Mouse (Mus musculus): ENCODE data around the gene Arhgap27. TPM values are rescaled to one million over a fixed set of nuclear protein-coding genes. Genes with fewer than 3 reads are reported as not detected.

The Arhgap27 gene
- polyA plus RNA-seq, 1 experiment from 2014 or later: 6.3 TPM

DNA sequence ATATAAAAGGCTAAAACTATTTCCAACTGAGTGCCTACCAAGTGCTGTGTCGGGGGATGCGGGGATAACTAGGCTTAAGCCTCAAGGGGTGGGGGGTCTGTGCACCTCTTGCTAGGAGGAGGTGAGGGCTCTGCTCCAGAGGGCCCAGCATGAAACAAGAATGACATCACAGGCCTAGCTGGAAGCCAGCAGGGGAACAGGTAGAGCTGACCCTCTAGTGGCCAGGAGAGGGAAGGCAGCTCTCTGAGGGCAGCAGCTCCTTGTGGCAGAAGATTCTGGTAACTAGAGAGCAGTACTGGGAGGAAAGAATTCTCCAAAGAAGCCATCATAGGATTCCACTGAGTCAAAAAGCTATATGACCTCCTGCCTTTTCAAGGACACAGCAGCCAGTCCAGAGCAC is 38.7 kb upstream of the Arhgap27 start:
- peaks cover 20% of the 10 kb centered on the region; the same call in 1 of the 2 replicates for H3K36me3 ChIP-seq
- no peak overlapping the region for H3K9ac ChIP-seq (replicated peaks)
- ATAC-seq (ENCODE audit: low FRiP score): no peak
- H3K9me3 ChIP-seq (replicated peaks): no peaks in the 10 kb centered on the region
- H3K27ac ChIP-seq (replicated peaks): no peak overlapping the region
- no peak overlapping the region for H3K4me2 ChIP-seq
- H3K4me1 ChIP-seq: no peaks in the 10 kb centered on the region
- H3K4me3 ChIP-seq (replicated peaks): no peak overlapping the region
- WGBS: 75% methylated on average over 2 of the region's 2 CpGs
- no peaks in the 10 kb centered on the region for H3K27me3 ChIP-seq (replicated peaks)

DNA sequence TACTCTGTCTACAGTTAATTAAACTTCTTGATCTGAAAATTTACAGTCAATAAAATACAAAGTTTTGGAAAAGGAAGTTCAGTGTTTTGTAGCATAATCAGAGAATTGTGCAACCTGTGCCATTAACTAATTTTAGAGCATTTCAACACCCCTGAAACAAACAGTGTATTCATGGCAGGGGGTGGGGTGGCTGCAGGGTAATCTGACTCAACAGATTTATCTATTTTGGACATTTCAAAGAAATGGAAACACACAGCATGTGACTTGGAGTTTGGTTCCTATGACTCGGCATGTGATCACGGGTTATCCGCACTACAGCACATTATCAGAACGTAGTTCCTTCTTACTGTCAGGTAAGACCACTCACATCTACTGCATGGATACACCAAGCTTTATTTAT is 36.5 kb upstream of the Arhgap27 start:
- no peak overlapping the region for H3K4me3 ChIP-seq (replicated peaks)
- peaks cover 39% of the 10 kb centered on the region for H3K36me3 ChIP-seq
- H3K27ac ChIP-seq (replicated peaks): no peak overlapping the region
- no peaks in the 10 kb centered on the region for H3K4me1 ChIP-seq
- no peaks in the 10 kb centered on the region for H3K9me3 ChIP-seq (replicated peaks)
- WGBS: 91% methylated on average over 4 of the region's 4 CpGs
- no peak overlapping the region for H3K4me2 ChIP-seq
- no peaks in the 10 kb centered on the region for H3K27me3 ChIP-seq (replicated peaks)
- no peak for ATAC-seq (ENCODE audit: low FRiP score)
- H3K9ac ChIP-seq (replicated peaks): no peak overlapping the region

- Histone ChIP-seq H3K27me3 (replicated peaks) (no peaks in the 10 kb centered on the region), H3K9ac (replicated peaks) (no peak overlapping the region), H3K36me3 (peaks cover 48% of the 10 kb centered on the region), H3K9me3 (replicated peaks) (no peaks in the 10 kb centered on the region), H3K4me3 (replicated peaks) (no peak overlapping the region), H3K4me1 (no peaks in the 10 kb centered on the region), H3K27ac (replicated peaks) (no peak overlapping the region), H3K4me2 (no peak overlapping the region)
- ATAC-seq (ENCODE audit: low FRiP score): no peak
- WGBS: 96% methylated on average over 3 of the region's 3 CpGs
Measured at GRCm38 (mm10) chr11:103399050-103399449, 35.6 kb upstream of the Arhgap27 start.

- H3K9ac ChIP-seq (replicated peaks): no peak overlapping the region
- H3K4me2 ChIP-seq: no peak overlapping the region
- 89% methylated on average over 4 of the region's 4 CpGs for WGBS
- no peak for ATAC-seq (ENCODE audit: low FRiP score)
- H3K4me1 ChIP-seq: no peaks in the 10 kb centered on the region
- H3K4me3 ChIP-seq (replicated peaks): no peak overlapping the region
- no peaks in the 10 kb centered on the region for H3K9me3 ChIP-seq (replicated peaks)
- peaks cover 51% of the 10 kb centered on the region for H3K36me3 ChIP-seq
- no peaks in the 10 kb centered on the region for H3K27me3 ChIP-seq (replicated peaks)
- no peak overlapping the region for H3K27ac ChIP-seq (replicated peaks)
Measured at GRCm38 (mm10) chr11:103396682-103397081, 33.2 kb upstream of the Arhgap27 start.

GRCm38 (mm10) chr11:103396236-103396635 is 32.7 kb upstream of the Arhgap27 start:
- WGBS: 95% methylated on average over 4 of the region's 4 CpGs
- H3K27ac ChIP-seq (replicated peaks): no peak overlapping the region
- no peaks in the 10 kb centered on the region for H3K9me3 ChIP-seq (replicated peaks)
- ATAC-seq (ENCODE audit: low FRiP score): no peak
- H3K4me2 ChIP-seq: no peak overlapping the region
- no peak overlapping the region for H3K9ac ChIP-seq (replicated peaks)
- H3K36me3 ChIP-seq: peaks cover 55% of the 10 kb centered on the region
- no peaks in the 10 kb centered on the region for H3K27me3 ChIP-seq (replicated peaks)
- no peak overlapping the region for H3K4me3 ChIP-seq (replicated peaks)
- no peaks in the 10 kb centered on the region for H3K4me1 ChIP-seq

- no peak overlapping the region for H3K4me2 ChIP-seq
- H3K27me3 ChIP-seq (replicated peaks): no peaks in the 10 kb centered on the region
- 95% methylated on average over 7 of the region's 7 CpGs for WGBS
- no peaks in the 10 kb centered on the region for H3K4me1 ChIP-seq
- no peak for ATAC-seq (ENCODE audit: low FRiP score)
- H3K9me3 ChIP-seq (replicated peaks): no peaks in the 10 kb centered on the region
- no peak overlapping the region for H3K9ac ChIP-seq (replicated peaks)
- H3K36me3 ChIP-seq: peaks cover 63% of the 10 kb centered on the region
- H3K4me3 ChIP-seq (replicated peaks): no peak overlapping the region
- no peak overlapping the region for H3K27ac ChIP-seq (replicated peaks)
Measured at GRCm38 (mm10) chr11:103394604-103395003, 31.1 kb upstream of the Arhgap27 start.

DNA sequence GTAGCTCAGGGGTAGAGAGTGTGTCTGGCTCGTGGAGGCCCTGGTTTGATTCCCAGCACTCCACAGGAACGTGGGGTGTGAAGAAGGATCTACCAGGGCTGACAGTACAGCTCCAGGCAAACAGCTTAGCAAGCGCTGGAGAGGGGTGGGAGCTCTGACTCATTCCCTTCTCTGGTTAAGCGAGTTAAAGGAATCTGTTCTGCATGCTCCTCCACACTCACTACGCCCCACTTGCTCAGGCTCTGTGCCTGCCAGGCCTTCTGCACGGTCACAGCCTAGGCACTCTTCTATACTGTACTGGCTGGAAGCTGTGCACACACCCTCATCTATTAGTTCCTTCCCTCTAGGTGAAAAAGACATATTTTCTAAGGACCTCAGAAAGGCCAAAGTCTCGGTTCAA is 30.5 kb upstream of the Arhgap27 start:
- ATAC-seq (ENCODE audit: low FRiP score): no peak
- 96% methylated on average over 7 of the region's 7 CpGs for WGBS
- Histone ChIP-seq H3K9me3 (replicated peaks) (no peaks in the 10 kb centered on the region), H3K27me3 (replicated peaks) (no peaks in the 10 kb centered on the region), H3K36me3 (peaks cover 65% of the 10 kb centered on the region), H3K4me1 (no peaks in the 10 kb centered on the region), H3K4me3 (replicated peaks) (no peak overlapping the region), H3K27ac (replicated peaks) (no peak overlapping the region), H3K4me2 (no peak overlapping the region), H3K9ac (replicated peaks) (no peak overlapping the region)

DNA sequence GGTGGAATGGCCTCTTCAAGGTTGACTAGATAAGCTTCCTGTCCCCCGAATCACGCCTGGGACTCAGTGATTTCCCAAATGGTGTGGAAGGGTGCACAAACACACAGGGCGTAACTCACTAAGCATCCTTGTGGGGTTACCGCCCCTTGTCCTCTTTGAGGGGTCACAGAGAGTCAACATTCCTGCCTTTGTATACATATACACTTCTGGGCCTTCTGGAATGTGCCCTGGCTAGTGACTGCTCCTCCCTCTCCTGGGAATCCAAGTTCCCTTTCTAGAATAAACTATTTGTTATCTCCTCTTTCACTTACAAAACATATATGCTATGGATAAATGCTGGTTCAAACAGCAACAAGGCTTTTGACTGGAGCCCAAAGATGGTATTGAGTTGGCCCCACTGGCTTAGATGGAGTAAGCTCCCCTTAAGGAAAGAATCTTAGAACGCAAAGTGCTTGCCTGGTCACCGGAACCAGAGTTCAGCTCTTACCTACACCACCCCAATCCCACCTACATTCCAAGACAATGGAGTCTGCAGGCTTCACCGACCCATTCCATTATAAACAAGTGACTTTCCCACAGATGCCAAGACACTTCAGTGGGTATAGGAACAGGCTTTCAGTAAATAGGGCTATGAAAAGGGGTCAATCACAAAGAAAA is 24.5 kb upstream of the Arhgap27 start:
- Histone ChIP-seq H3K27ac (replicated peaks) (no peak overlapping the region), H3K4me1 (no peaks in the 10 kb centered on the region), H3K4me3 (replicated peaks) (no peak overlapping the region), H3K9ac (replicated peaks) (no peak overlapping the region), H3K36me3 (peaks cover 49% of the 10 kb centered on the region), H3K9me3 (replicated peaks) (no peaks in the 10 kb centered on the region), H3K27me3 (replicated peaks) (no peaks in the 10 kb centered on the region), H3K4me2 (no peak overlapping the region)
- WGBS: 87% methylated on average over 7 of the region's 7 CpGs
- ATAC-seq (ENCODE audit: low FRiP score): no peak

GRCm38 (mm10) chr11:103386827-103387226 is 23.3 kb upstream of the Arhgap27 start:
- Histone ChIP-seq H3K9me3 (replicated peaks) (no peaks in the 10 kb centered on the region), H3K9ac (replicated peaks) (no peak overlapping the region), H3K4me1 (no peaks in the 10 kb centered on the region), H3K27me3 (replicated peaks) (no peaks in the 10 kb centered on the region), H3K27ac (replicated peaks) (no peak overlapping the region), H3K4me3 (replicated peaks) (no peak overlapping the region), H3K36me3 (peaks cover 41% of the 10 kb centered on the region), H3K4me2 (no peak overlapping the region)
- WGBS: 90% methylated on average over 9 of the region's 9 CpGs
- no peak for ATAC-seq (ENCODE audit: low FRiP score)

DNA sequence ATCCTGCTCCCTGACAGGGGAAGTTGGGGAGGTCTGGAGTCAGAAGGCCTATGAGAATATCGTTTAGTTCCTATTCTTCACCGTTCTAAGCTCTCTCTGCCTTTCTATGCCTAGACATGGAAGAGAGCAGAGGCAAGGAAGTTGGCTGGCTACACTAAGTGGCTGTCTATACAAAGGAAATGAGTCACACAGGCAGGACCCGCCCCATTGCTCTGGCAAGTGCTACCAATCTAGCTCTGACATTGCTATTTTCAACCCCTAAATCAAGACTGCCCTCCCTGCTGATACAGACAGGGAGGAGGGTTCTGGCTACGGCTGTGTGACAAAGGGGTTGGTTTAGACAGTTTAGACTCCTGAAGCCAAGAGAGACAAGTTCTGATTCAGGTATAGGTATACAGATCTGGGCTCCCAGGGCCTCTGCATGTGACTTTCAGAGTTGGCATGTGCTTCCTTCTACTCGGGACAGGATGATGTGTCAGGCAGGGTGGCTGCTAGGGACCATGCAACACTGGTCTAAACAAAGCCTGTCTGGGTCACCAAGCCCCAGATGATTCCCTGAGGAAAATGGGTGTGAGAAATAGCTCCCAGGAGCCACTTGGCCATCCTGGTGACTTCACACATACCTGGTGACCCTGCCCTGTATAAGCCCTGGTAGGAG is 18.6 kb upstream of the Arhgap27 start:
- H3K9me3 ChIP-seq (replicated peaks): no peaks in the 10 kb centered on the region
- no peak overlapping the region for H3K9ac ChIP-seq (replicated peaks)
- H3K27me3 ChIP-seq (replicated peaks): no peaks in the 10 kb centered on the region
- no peaks in the 10 kb centered on the region for H3K4me1 ChIP-seq
- 71% methylated on average over 5 of the region's 5 CpGs for WGBS
- H3K4me3 ChIP-seq (replicated peaks): no peak overlapping the region
- ATAC-seq (ENCODE audit: low FRiP score): no peak
- peaks cover 42% of the 10 kb centered on the region for H3K36me3 ChIP-seq
- no peak overlapping the region for H3K27ac ChIP-seq (replicated peaks)
- H3K4me2 ChIP-seq: no peak overlapping the region

GRCm38 (mm10) chr11:103381505-103381904 is 18.0 kb upstream of the Arhgap27 start:
- no peak overlapping the region for H3K27ac ChIP-seq (replicated peaks)
- no peak overlapping the region for H3K4me2 ChIP-seq
- no peak overlapping the region for H3K9ac ChIP-seq (replicated peaks)
- H3K4me1 ChIP-seq: no peaks in the 10 kb centered on the region
- no peak overlapping the region for H3K4me3 ChIP-seq (replicated peaks)
- H3K36me3 ChIP-seq: peaks cover 42% of the 10 kb centered on the region
- H3K27me3 ChIP-seq (replicated peaks): no peaks in the 10 kb centered on the region
- no peak for ATAC-seq (ENCODE audit: low FRiP score)
- H3K9me3 ChIP-seq (replicated peaks): no peaks in the 10 kb centered on the region
- WGBS: 93% methylated on average over 7 of the region's 7 CpGs

GRCm38 (mm10) chr11:103380460-103380859 is 17.0 kb upstream of the Arhgap27 start:
- Histone ChIP-seq H3K27me3 (replicated peaks) (no peaks in the 10 kb centered on the region), H3K4me2 (no peak overlapping the region), H3K4me1 (no peaks in the 10 kb centered on the region), H3K9me3 (replicated peaks) (no peaks in the 10 kb centered on the region), H3K36me3 (peaks cover 46% of the 10 kb centered on the region), H3K4me3 (replicated peaks) (no peak overlapping the region), H3K9ac (replicated peaks) (no peak overlapping the region), H3K27ac (replicated peaks) (no peak overlapping the region)
- no peak for ATAC-seq (ENCODE audit: low FRiP score)
- 92% methylated on average over 5 of the region's 5 CpGs for WGBS
